Comparison of ENCODE assay signal across 23 mouse cellular contexts in genomic region chr3:86201645-86202175, GRCm38 (mm10). TPM values are rescaled to one million over a fixed set of nuclear protein-coding genes. Genes with fewer than 3 reads are reported as not detected.
DNase-seq lines count a peak whose midpoint lies in the region; ATAC-seq and TF ChIP-seq lines count a peak whose summit lies in the region.
"Had no signal": no experiment of that assay in that cellular context is flagged by ENCODE, and none has a peak within 500 bp of the region (broad histone marks: within the 10 kb centered on the region; RNA-seq: fewer than 3 reads in every experiment).

No protein-coding gene starts in this region.

- H3K27ac ChIP-seq in ES-E14 (ENCODE audit: insufficient read depth, low read depth, low read length, poor library complexity, severe bottlenecking): no peak overlapping the region
- H3K27ac ChIP-seq in gastrocnemius, adult 2 months: no peak overlapping the region
- H3K27ac ChIP-seq: embryonic facial prominence, embryonic 13.5 days; forebrain, embryonic 13.5 days; heart, embryonic 13.5 days; hindbrain, embryonic 13.5 days; left cerebral cortex, adult 2 months; macrophage; midbrain, embryonic 13.5 days had no signal

- DNase-seq in 3134 (ENCODE audit: extremely low read depth, insufficient read length, low spot score) (peak; percentile 12), ES-E14 (ENCODE audit: low read depth, low spot score) (no peak)
- peak; percentile 4 for DNase-seq in adrenal gland, postnatal 25 days
- DNase-seq in spleen, adult 18-20 months: no peak
- DNase-seq in gastrocnemius, adult 2 months: no peak
- DNase-seq in urinary bladder, adult 2 months (ENCODE audit: low spot score): no peak
- DNase-seq: cerebellum, adult 11-12 months; cerebellum, postnatal 14 days; embryo, embryonic 11 days; heart, adult 11 months; kidney, adult 18-20 months; layer of hippocampus, adult 9-11 months; right cerebral cortex, postnatal 25 days had no signal

- H3K4me3 ChIP-seq in ES-E14 (ENCODE audit: insufficient read depth in 1 of 2, low read depth in 1 of 2, low read length in 2 of 2, poor library complexity in 1 of 2, severe bottlenecking in 1 of 2): no peak overlapping the region
- H3K4me3 ChIP-seq in gastrocnemius, adult 2 months: no peak overlapping the region
- H3K4me3 ChIP-seq: embryonic facial prominence, embryonic 13.5 days; erythroblast, embryonic 14.5 days; forebrain, embryonic 13.5 days; heart, embryonic 13.5 days; hindbrain, embryonic 13.5 days; left cerebral cortex, adult 2 months; midbrain, embryonic 13.5 days had no signal

- H3K36me3 ChIP-seq in ES-E14 (ENCODE audit: control insufficient read depth, insufficient read depth, low read length, poor library complexity, severe bottlenecking): no peaks in the 10 kb centered on the region
- H3K36me3 ChIP-seq: embryonic facial prominence, embryonic 13.5 days; heart, embryonic 13.5 days; hindbrain, embryonic 13.5 days; midbrain, embryonic 13.5 days had no signal

- no peaks in the 10 kb centered on the region for H3K4me1 ChIP-seq in ES-E14 (ENCODE audit: control insufficient read depth in 2 of 2, insufficient read depth in 2 of 2, low read length in 2 of 2, poor library complexity in 1 of 2)
- H3K4me1 ChIP-seq: embryonic facial prominence, embryonic 13.5 days; forebrain, embryonic 13.5 days; heart, embryonic 13.5 days; hindbrain, embryonic 13.5 days; midbrain, embryonic 13.5 days had no signal

- no peaks in the 10 kb centered on the region for H3K9me3 ChIP-seq in ES-E14 (ENCODE audit: control insufficient read depth, insufficient read depth, low read depth, low read length)
- H3K9me3 ChIP-seq: embryonic facial prominence, embryonic 13.5 days; forebrain, embryonic 13.5 days; heart, embryonic 13.5 days; hindbrain, embryonic 13.5 days; midbrain, embryonic 13.5 days had no signal

- peak; percentile 54 for ATAC-seq in megakaryocyte, adult 5-6 weeks (ENCODE audit: poor library complexity, severe bottlenecking)
- ATAC-seq: forebrain, embryonic 13.5 days; lung, postnatal 0 days; midbrain, embryonic 13.5 days had no signal

- no peak for TF ChIP-seq CTCF in gastrocnemius, adult 2 months (IDR thresholded peaks at IDR 0.05)

- no peak overlapping the region for H3K9ac ChIP-seq in ES-E14 (ENCODE audit: insufficient read depth, low read depth, low read length, poor library complexity, severe bottlenecking)
- H3K9ac ChIP-seq: embryonic facial prominence, embryonic 13.5 days; forebrain, embryonic 13.5 days; heart, embryonic 13.5 days; hindbrain, embryonic 13.5 days; midbrain, embryonic 13.5 days had no signal

- in situ Hi-C loops in ES-E14 (cut with MboI; ENCODE audit: low sequenced_read_pairs in 2 of 2, unreplicated experiment in 2 of 2): no loop called here

- intact Hi-C loops in gastrocnemius, adult 2 months (cut with DNase I): no loop called here

TF ChIP-seq in ES-E14, 5 proteins besides CTCF, POLR2A, EP300 and RAD21:
- TF ChIP-seq MAFK (IDR thresholded peaks at IDR 0.05; ENCODE audit: insufficient read depth, low read depth, low read length) (peak; percentile 57), ZC3H11A (IDR thresholded peaks at IDR 0.05; ENCODE audit: borderline replicate concordance, low read depth, low read length) (no peak), CHD2 (IDR thresholded peaks at IDR 0.05; ENCODE audit: low read depth, low read length) (no peak), ZNF384 (IDR thresholded peaks at IDR 0.05; ENCODE audit: low read depth, low read length) (no peak)

RNA-seq across cellular contexts. Expression of gene Lrba, which starts 22.8 kb away (rescaled TPM):
- 14.7 and 15.9 TPM in 2 replicates for total RNA-seq in ES-E14 (2012; rRNA removed)
- 36.6 and 40.3 TPM in 2 replicates for total RNA-seq in adrenal gland, postnatal 25 days (2021)
- total RNA-seq in megakaryocyte, adult 5-6 weeks (2015): 7.5 and 9.3 TPM in 2 replicates
- 13.4 and 19.1 TPM in 2 replicates for total RNA-seq in megakaryocyte, adult 5-6 weeks (2017)
- total RNA-seq in gastrocnemius, adult 2 months (2021): 10 to 100 TPM; 24.1 to 28.3 TPM
- 13.7 and 15.0 TPM in 2 replicates for polyA plus RNA-seq in urinary bladder, adult 2 months (2012; rRNA removed)

RNA-seq across cellular contexts. Expression of gene Rps3a1, which starts 59.2 kb away (rescaled TPM):
- total RNA-seq in ES-E14 (2012; rRNA removed): 523 and 665 TPM in 2 replicates
- total RNA-seq in adrenal gland, postnatal 25 days (2021): 721 and 784 TPM in 2 replicates
- 2,058 and 2,275 TPM in 2 replicates for total RNA-seq in megakaryocyte, adult 5-6 weeks (2015)
- total RNA-seq in megakaryocyte, adult 5-6 weeks (2017): 3,397 and 3,773 TPM in 2 replicates
- total RNA-seq in gastrocnemius, adult 2 months (2021): 100 to 1,000 TPM; 405 to 499 TPM
- polyA plus RNA-seq in urinary bladder, adult 2 months (2012; rRNA removed): 2,026 and 2,254 TPM in 2 replicates

Comparison
In these comparisons a context has a peak if more than half of its experiments do, and no peak if none do; other contexts are left out.
1. DNase-seq: peak in 3134 (single experiment) and adrenal gland, postnatal 25 days (single experiment); none in ES-E14 (single experiment), spleen, adult 18-20 months (0 of 2), gastrocnemius, adult 2 months (single experiment) and urinary bladder, adult 2 months (single experiment).